Mouse (Mus musculus) heart, adult 2 months (tissue): ENCODE data around the gene Ap3d1. TPM values are rescaled to one million over a fixed set of nuclear protein-coding genes. Genes with fewer than 3 reads are reported as not detected.
A peak's percentile ranks its signal among the peaks of the same experiment; 100 is the strongest.

Source experiments
- DNase-seq, 2 experiments: peaks; one replicate each; pipeline ENCODE4 v3.0.0; 2021
- H3K27ac ChIP-seq: fragments of 200-600 bp; 2 replicates; pipeline ENCODE4 v1.8.1; 2022
- H3K27me3 ChIP-seq: fragments of 200-500 bp; 2 replicates; pipeline ENCODE4 v1.6.1; 2012; ENCODE audit warnings: mild to moderate bottlenecking, low read length, inconsistent platforms, mixed read lengths; ENCODE audit not compliant: control insufficient read depth, insufficient read depth
- H3K36me3 ChIP-seq: fragments of 200-500 bp; 2 replicates; pipeline ENCODE4 v1.6.1; 2012; ENCODE audit warnings: low read length, inconsistent platforms; ENCODE audit not compliant: control insufficient read depth, insufficient read depth
- H3K4me1 ChIP-seq: fragments of 200-500 bp; 2 replicates; pipeline ENCODE4 v1.6.1; 2011; ENCODE audit warnings: low read length; ENCODE audit not compliant: control insufficient read depth, insufficient read depth
- H3K4me3 ChIP-seq: fragments of 200-600 bp; 2 replicates; pipeline ENCODE4 v1.8.1; 2022
- H3K79me2 ChIP-seq: fragments of 200-500 bp; replicated peaks from 2 replicates; pipeline ENCODE4 v1.6.1; 2012; ENCODE audit warnings: mild to moderate bottlenecking, inconsistent platforms, low read length, moderate library complexity, mixed read lengths; ENCODE audit not compliant: control insufficient read depth, insufficient read depth
- H3K9ac ChIP-seq: fragments of 200-500 bp; 2 replicates; pipeline ENCODE4 v1.6.1; 2012; ENCODE audit warnings: low read depth, mild to moderate bottlenecking, control low read depth, inconsistent platforms, low read length, mixed read lengths
- CTCF ChIP-seq: fragments of 200-600 bp; IDR thresholded peaks from 2 replicates; pipeline ENCODE4 v1.8.1; 2022; ENCODE audit warnings: antibody characterized with exemption, mild to moderate bottlenecking, moderate library complexity
- EP300 ChIP-seq: fragments of 200-500 bp; IDR thresholded peaks from 2 replicates; pipeline ENCODE4 v1.6.1; 2011; ENCODE audit warnings: low read depth, low read length, control low read depth; ENCODE audit not compliant: insufficient read depth
- POLR2A ChIP-seq: fragments of 200-500 bp; IDR thresholded peaks from 2 replicates; pipeline ENCODE4 v1.6.1; 2011; ENCODE audit warnings: mild to moderate bottlenecking, low read depth, low read length, control low read depth; ENCODE audit not compliant: insufficient read depth
- WGBS: fragments of 180-500 bp; shearing (Covaris S2); methylation state at CpG from one replicate; pipeline ENCODE4 v1.1.7; 2018; 5-methylcytosine and 5-hydroxymethylcytosine counted together
- intact Hi-C: fragments of 180-260 bp; cut with DNase I; formaldehyde crosslinking; loops from one replicate; pipeline ENCODE4 v1.15.1; 2025
- polyA plus RNA-seq: library from polyadenylated mRNA; depleted of rRNA; stranded (reverse); fragments of >200 nt; gene quantifications from 2 replicates; pipeline ENCODE4 v1.2.3, GENCODE M21; 2012
- total RNA-seq, 2 experiments: library from RNA; stranded (reverse); gene quantifications; 2 replicates each; pipeline ENCODE4 v1.2.3; 2021

Gene Ap3d1
- total and polyA plus RNA-seq, 3 experiments, result 40.2 to 52.9 (median 42.6) TPM

DNA sequence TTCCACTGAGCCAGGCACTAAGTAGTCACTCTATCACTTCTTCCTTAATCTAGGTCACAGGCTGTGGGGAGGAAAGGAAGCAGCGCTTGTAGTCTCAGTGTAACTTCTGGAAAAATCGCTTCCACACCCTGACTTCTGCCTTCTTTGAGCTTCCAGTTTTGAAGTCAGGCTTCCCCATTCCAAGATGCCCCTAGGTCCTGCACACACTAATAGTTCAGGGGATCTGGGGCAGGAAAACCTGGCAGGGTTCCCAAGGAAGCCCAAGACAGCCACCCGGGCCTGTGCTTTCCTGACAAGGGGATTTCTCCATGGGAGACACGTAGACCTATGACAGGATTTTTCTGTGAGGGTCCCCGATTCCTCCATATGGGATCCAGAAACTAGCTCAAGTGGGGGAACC is 918 bp downstream of the Ap3d1 start:
- H3K27me3 ChIP-seq, result no peaks in the 10 kb centered on the region
- peak; percentile 34 to 43 for DNase-seq
- H3K4me3 ChIP-seq, result peak overlapping the region; percentile 92
- H3K9ac ChIP-seq, result peak overlapping the region; percentile 93
- intact Hi-C loops, result loop anchor here (2.0 to 10.0 kb wide), 2 partner anchors 38 to 434 kb away; partner anchors contain the start of genes Eef2 and Izumo4
- peaks cover 24% of the 10 kb centered on the region for H3K4me1 ChIP-seq
- 2% methylated on average over 5 of the region's 5 CpGs for WGBS
- H3K27ac ChIP-seq, result peak overlapping the region; percentile 92
- peaks cover 13% of the 10 kb centered on the region for H3K79me2 ChIP-seq
- TF ChIP-seq CTCF (no peak), EP300 (no peak), POLR2A (no peak)
- peaks cover 5% of the 10 kb centered on the region for H3K36me3 ChIP-seq

GRCm38 (mm10) chr10:80738657-80739056 is 3.4 kb downstream of the Ap3d1 start:
- H3K4me3 ChIP-seq, result no peak overlapping the region

GRCm38 (mm10) chr10:80736731-80737130 is 5.3 kb downstream of the Ap3d1 start:
- no peak for TF ChIP-seq EP300
- TF ChIP-seq POLR2A, result no peak
- no peak for TF ChIP-seq CTCF
- intact Hi-C loops, result no loop called here
- Histone ChIP-seq H3K27ac (peak overlapping the region; percentile 5; the same call in 1 of the 2 replicates), H3K36me3 (peaks cover 5% of the 10 kb centered on the region), H3K4me1 (peaks cover 27% of the 10 kb centered on the region), H3K9ac (no peak overlapping the region), H3K4me3 (no peak overlapping the region), H3K27me3 (no peaks in the 10 kb centered on the region), H3K79me2 (peaks cover 24% of the 10 kb centered on the region)
- WGBS, result 32% methylated on average over 5 of the region's 5 CpGs
- DNase-seq, result peak in 1 of 2 experiments; percentile 21

More at GRCm38 (mm10) chr10:80738657-80739056, 3.4 kb downstream of the Ap3d1 start:
- no peak for DNase-seq
- no peak for TF ChIP-seq POLR2A
- peak; percentile 47 for TF ChIP-seq CTCF
- peaks cover 5% of the 10 kb centered on the region for H3K36me3 ChIP-seq
- no peak overlapping the region for H3K27ac ChIP-seq
- H3K9ac ChIP-seq, result no peak overlapping the region
- peaks cover 23% of the 10 kb centered on the region for H3K79me2 ChIP-seq
- no peaks in the 10 kb centered on the region for H3K27me3 ChIP-seq
- 65% methylated on average over 1 of the region's 1 CpGs for WGBS
- intact Hi-C loops, result no loop called here
- peaks cover 28% of the 10 kb centered on the region for H3K4me1 ChIP-seq

- TF ChIP-seq EP300 (no peak), CTCF (no peak), POLR2A (no peak)
- intact Hi-C loops, result no loop called here
- WGBS, result 81% methylated on average over 6 of the region's 6 CpGs
- no peaks in the 10 kb centered on the region for H3K27me3 ChIP-seq
- H3K79me2 ChIP-seq, result peaks cover 17% of the 10 kb centered on the region
- H3K4me3 ChIP-seq, result no peak overlapping the region
- H3K4me1 ChIP-seq, result peaks cover 18% of the 10 kb centered on the region
- no peak for DNase-seq
- H3K36me3 ChIP-seq, result peaks cover 2% of the 10 kb centered on the region; the same call in 1 of the 2 replicates
- H3K9ac ChIP-seq, result no peak overlapping the region
- H3K27ac ChIP-seq, result no peak overlapping the region
These were observed 9.4 kb downstream of the Ap3d1 start for GRCm38 (mm10) chr10:80732611-80733101.

DNA sequence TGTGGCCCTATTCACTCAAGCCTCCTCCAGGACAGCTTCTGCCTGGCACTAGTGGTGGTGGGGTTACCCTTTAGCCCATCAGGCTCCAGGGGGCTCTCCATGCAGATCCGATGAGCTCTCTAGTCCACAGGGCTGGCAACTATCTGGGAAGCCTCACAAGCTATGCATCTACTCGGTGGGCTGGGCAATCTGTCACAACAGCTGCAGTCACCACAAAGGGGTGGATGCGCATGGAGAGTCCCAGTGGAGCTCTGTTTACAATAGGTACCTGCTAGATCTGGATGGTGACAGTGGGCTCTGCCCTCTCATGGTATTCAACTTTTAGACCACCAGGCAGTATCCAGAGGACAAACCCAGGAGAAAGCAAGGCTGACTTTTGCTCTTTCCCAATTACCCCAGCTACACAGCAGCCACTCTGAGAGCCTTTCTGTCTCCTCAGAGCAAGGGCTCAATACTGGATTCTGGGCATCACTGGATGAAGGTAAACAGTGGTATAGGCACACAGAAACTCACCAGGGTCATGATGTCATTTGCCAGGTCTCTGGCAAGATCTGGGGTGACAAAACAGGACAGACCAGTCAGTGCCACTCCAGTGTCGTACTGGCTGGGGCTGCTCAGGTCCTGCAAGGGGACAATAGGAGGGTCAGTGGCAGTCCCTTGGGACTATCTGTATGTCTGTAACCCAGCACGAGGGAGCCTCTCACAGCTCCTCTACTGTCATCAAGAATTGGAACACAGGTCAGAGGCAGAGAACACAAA is 14.5 kb downstream of the Ap3d1 start:
- intact Hi-C loops, result no loop called here
- Histone ChIP-seq H3K27ac (no peak overlapping the region), H3K79me2 (peaks cover 3% of the 10 kb centered on the region; the same call in 1 of the 2 replicates), H3K27me3 (no peaks in the 10 kb centered on the region), H3K9ac (no peak overlapping the region), H3K36me3 (no peaks in the 10 kb centered on the region), H3K4me1 (no peaks in the 10 kb centered on the region), H3K4me3 (no peak overlapping the region)
- TF ChIP-seq EP300 (no peak), POLR2A (no peak), CTCF (no peak)
- 80% methylated on average over 5 of the region's 5 CpGs for WGBS
- no peak for DNase-seq

DNA sequence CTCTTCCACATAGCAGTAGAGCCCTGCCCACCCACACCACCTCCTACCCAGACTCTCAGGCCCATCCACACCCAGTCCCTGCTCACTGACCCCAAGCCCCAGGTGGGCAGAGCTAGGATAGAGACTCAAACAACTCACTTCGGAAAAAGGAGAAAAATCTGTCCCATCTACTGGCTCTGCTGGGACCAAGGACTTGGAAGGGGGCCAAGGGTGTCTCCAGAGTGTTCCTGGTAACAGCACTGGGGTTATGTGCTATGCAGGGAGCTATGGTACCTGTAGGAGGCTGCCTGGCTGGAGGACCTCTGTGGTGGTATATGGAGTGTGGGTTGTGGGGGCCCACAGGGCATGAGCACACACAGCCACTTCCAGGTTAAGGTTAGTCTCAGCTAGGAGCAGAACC is 24.8 kb downstream of the Ap3d1 start:
- no peak for DNase-seq
- no peak overlapping the region for H3K9ac ChIP-seq
- intact Hi-C loops, result no loop called here
- H3K36me3 ChIP-seq, result no peaks in the 10 kb centered on the region
- H3K27ac ChIP-seq, result no peak overlapping the region
- H3K27me3 ChIP-seq, result no peaks in the 10 kb centered on the region
- H3K4me3 ChIP-seq, result no peak overlapping the region
- WGBS, result 42% methylated on average over 1 of the region's 1 CpGs
- TF ChIP-seq CTCF (no peak), EP300 (no peak), POLR2A (no peak)
- H3K79me2 ChIP-seq, result no peaks in the 10 kb centered on the region
- no peaks in the 10 kb centered on the region for H3K4me1 ChIP-seq
